Mouse (Mus musculus) macrophage (primary cell): Measurements from ENCODE around the gene Cplx3. TPM values are rescaled to one million over a fixed set of nuclear protein-coding genes. Genes with fewer than 3 reads are reported as not detected.

Experiments used
- H3K27ac ChIP-seq: fragments of 350-480 bp; formaldehyde crosslinking; 2 replicates; pipeline ENCODE4 v1.9.0; 2021
- H3K36me3 ChIP-seq: fragments of 350-480 bp; formaldehyde crosslinking; 2 replicates; pipeline ENCODE4 v1.9.0; 2021; ENCODE audit errors: inconsistent target
- H3K4me3 ChIP-seq: fragments of 350-480 bp; formaldehyde crosslinking; 2 replicates; pipeline ENCODE4 v1.9.0; 2021; ENCODE audit errors: inconsistent target
- H3K79me2 ChIP-seq: fragments of 350-480 bp; formaldehyde crosslinking; 2 replicates; pipeline ENCODE4 v1.9.0; 2021; ENCODE audit errors: inconsistent target
- WGBS: methylation state at CpG from one replicate; pipeline ENCODE4 v1.1.7; 2026; ENCODE audit warnings: inconsistent platforms; ENCODE audit not compliant: missing documents; 5-methylcytosine and 5-hydroxymethylcytosine counted together
- polyA plus RNA-seq: library from polyadenylated mRNA; stranded (reverse); fragments of 250-400 nt; gene quantifications from 3 replicates; pipeline ENCODE4 v1.2.4, GENCODE M21; 2018; ENCODE audit warnings: inconsistent platforms

Gene Cplx3
- polyA plus RNA-seq, 1 experiment from 2014 or later: not detected

DNA sequence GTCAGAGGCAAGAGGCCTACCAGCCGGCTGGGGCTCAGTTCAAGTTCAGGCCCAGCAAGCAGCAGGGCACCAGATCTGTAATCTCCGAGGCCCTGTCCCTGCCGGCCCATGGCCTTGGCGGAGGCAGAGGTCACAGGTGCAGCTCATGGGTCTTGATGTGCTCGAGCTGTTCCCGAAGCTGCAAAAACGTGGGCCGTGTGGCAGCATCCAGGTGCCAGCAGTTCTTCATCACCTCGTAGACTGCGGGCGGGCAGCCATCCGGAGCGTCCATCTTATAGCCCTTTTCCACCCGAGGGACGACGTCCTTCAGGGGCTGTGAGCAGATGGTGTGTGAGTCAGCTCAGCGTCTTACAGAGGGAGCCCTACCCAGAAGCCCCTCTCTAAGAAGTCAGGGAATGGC is 21.1 kb upstream of the Cplx3 start:
- no peak overlapping the region for H3K4me3 ChIP-seq
- WGBS: 97% methylated on average over 17 of the region's 17 CpGs
- H3K27ac ChIP-seq: no peak overlapping the region
- peaks cover 70% of the 10 kb centered on the region for H3K36me3 ChIP-seq
- H3K79me2 ChIP-seq: peaks cover 22% of the 10 kb centered on the region

- peaks cover 57% of the 10 kb centered on the region for H3K36me3 ChIP-seq
These were observed 19.8 kb upstream of the Cplx3 start for GRCm38 (mm10) chr9:57625674-57626500.

GRCm38 (mm10) chr9:57624295-57624694 is 18.2 kb upstream of the Cplx3 start:
- 92% methylated on average over 7 of the region's 7 CpGs for WGBS
- H3K36me3 ChIP-seq: peaks cover 43% of the 10 kb centered on the region
- H3K79me2 ChIP-seq: no peaks in the 10 kb centered on the region; the same call in 1 of the 2 replicates
- no peak overlapping the region for H3K4me3 ChIP-seq
- no peak overlapping the region for H3K27ac ChIP-seq

More at GRCm38 (mm10) chr9:57625674-57626500, 19.8 kb upstream of the Cplx3 start:
- Histone ChIP-seq H3K4me3 (no peak overlapping the region), H3K27ac (no peak overlapping the region), H3K79me2 (peaks cover 9% of the 10 kb centered on the region)
- WGBS: 89% methylated on average over 14 of the region's 15 CpGs

DNA sequence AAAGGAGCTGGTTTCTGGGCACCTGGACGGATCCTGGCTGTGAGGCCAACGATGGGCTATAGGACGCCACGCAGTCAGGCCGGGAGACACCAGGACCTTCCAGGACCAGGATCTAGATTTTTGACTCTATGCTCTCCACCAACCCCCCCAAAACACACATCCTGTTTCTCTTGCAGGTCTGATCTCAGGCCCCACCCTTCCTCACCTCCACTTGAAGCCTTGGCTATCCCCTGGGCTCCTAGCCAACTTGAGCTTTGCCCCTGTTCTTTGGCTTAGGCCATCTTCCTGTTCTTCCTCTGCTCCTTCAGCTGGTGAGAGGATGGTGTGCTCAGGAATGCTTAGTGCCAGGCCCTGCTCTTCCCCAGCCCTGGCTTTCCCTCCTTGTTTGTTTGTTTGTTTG is 14.6 kb upstream of the Cplx3 start, which contains the start of gene Lman1l:
Gene Lman1l (minus strand): TSS at position 101 of the 400 bp plus-strand sequence.
- Histone ChIP-seq H3K27ac (no peak within 1 kb of the TSS), H3K79me2 (no peaks in the 10 kb centered on the region), H3K4me3 (no peak within 1 kb of the TSS), H3K36me3 (peaks cover 7% of the 10 kb centered on the region; the same call in 1 of the 2 replicates)
- WGBS: 91% methylated on average over 5 of the region's 5 CpGs

GRCm38 (mm10) chr9:57618854-57619253 is 12.8 kb upstream of the Cplx3 start:
- H3K36me3 ChIP-seq: no peaks in the 10 kb centered on the region
- H3K79me2 ChIP-seq: no peaks in the 10 kb centered on the region
- no peak overlapping the region for H3K27ac ChIP-seq
- 79% methylated on average over 8 of the region's 8 CpGs for WGBS
- no peak overlapping the region for H3K4me3 ChIP-seq

- H3K79me2 ChIP-seq: no peaks in the 10 kb centered on the region
- H3K4me3 ChIP-seq: no peak overlapping the region
- 60% methylated on average over 6 of the region's 8 CpGs for WGBS
- H3K36me3 ChIP-seq: no peaks in the 10 kb centered on the region
- H3K27ac ChIP-seq: no peak overlapping the region
These were observed 11.6 kb upstream of the Cplx3 start for GRCm38 (mm10) chr9:57617556-57618169.

DNA sequence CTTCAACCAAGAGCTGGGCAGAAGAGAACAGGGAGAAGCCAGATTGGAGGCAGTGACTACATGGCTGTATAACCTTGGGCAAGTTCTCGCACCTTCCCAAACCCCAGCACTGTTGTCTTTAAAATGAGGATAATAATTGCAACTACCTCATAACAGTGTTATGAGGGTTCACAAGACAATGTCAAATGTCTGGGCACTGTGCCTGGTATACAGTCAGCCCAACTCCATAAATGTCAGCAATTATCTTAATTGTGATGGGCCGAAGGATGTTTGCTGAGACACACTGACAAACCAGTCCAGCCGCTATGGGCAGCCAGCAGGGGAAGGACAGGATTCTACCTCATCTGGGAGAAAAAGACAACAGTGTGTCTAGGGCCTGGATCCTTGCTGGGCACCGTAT is 8.7 kb upstream of the Cplx3 start:
- H3K79me2 ChIP-seq: no peaks in the 10 kb centered on the region

DNA sequence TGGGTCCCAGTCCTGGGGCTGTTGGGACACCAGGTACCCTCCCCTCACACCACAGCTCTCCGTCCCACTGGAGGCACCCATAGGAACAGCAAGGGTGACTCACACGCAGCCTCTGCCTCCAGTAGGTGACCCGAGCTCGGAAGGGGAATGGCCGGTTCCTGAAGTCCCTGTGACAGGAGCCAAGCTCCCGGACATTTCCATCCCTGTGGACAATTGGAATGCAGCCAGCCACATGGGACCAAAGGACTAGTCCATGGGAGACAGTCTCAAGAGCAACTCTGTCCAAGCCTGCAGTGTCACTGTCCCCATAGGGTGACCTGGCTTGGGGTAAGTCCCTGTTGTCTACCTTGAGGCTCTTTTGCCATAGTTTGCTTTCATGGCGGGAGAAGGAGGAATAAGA is 7.9 kb upstream of the Cplx3 start:
- Histone ChIP-seq H3K79me2 (no peaks in the 10 kb centered on the region), H3K27ac (no peak overlapping the region), H3K4me3 (no peak overlapping the region), H3K36me3 (no peaks in the 10 kb centered on the region)
- WGBS: 78% methylated on average over 7 of the region's 7 CpGs

More for the DNA sequence above, 8.7 kb upstream of the Cplx3 start:
- Histone ChIP-seq H3K4me3 (no peak overlapping the region), H3K36me3 (no peaks in the 10 kb centered on the region), H3K27ac (no peak overlapping the region)
- 99% methylated on average over 4 of the region's 4 CpGs for WGBS

DNA sequence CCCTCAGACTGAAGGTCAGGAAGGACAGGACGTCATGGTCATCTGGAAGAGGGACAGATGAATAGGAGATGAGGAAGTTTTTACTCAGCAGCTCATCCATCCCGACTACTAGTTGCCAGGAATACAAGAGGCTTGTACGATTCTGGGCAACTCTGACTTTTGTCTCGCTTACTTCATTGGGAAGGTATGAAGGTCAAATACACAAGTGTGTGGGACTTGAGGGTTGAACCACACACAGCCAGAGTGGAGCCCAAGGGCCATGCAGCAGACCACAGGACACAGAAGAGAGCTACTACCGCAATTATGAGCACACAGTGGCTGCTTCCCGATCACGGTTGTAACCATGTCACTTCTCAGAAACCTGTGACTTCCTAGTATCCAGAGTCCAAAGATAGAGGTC is 6.5 kb upstream of the Cplx3 start:
- H3K27ac ChIP-seq: no peak overlapping the region
- H3K4me3 ChIP-seq: no peak overlapping the region
- H3K36me3 ChIP-seq: no peaks in the 10 kb centered on the region
- no peaks in the 10 kb centered on the region for H3K79me2 ChIP-seq
- 78% methylated on average over 7 of the region's 7 CpGs for WGBS

DNA sequence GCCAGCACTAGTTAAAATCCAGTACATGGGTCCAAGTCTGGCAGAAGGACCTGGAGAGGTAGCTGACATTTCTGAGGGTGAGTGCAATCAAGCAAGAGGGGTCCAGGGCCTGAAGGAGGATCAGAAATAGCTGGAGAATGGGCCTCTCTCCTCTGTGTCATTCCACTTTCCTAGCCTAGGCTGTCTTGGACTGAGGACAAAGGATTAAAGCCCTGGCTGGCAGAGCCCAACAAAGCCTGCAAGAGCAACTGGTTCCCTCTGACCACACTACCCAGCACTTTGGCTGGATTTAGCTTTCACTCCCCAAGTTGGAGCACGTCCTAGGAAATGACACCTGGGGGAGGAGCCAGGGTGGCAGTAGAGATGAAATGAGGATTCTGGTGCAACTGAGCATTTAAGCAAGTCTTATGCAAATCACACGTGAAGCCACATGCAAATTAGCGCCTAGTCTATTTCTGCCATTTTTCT is 4.3 kb upstream of the Cplx3 start:
- no peak overlapping the region for H3K27ac ChIP-seq
- no peaks in the 10 kb centered on the region for H3K36me3 ChIP-seq
- H3K4me3 ChIP-seq: no peak overlapping the region
- no peaks in the 10 kb centered on the region for H3K79me2 ChIP-seq
- 50% methylated on average over 3 of the region's 3 CpGs for WGBS

GRCm38 (mm10) chr9:57609803-57610202 is 3.7 kb upstream of the Cplx3 start:
- 61% methylated on average over 3 of the region's 3 CpGs for WGBS
- no peaks in the 10 kb centered on the region for H3K36me3 ChIP-seq

DNA sequence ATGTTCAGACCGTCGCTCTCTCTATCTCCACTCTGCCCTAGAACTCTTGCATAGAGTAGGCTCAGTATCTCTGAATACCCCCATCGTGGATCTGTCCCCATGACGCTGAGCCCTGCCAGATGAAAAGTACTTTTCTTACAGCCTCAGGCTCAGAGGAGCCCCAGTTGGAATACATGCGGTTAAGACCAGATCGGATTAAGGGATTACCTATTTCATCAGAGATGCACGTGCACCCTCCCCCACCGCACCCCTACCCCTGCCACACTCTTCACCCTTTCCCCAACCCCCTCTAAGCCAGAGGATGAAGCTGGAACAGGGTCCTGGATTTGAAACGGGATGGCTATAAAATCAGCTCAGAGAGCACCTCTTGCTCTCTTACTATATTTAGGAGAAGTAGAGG is 578 bp downstream of the Cplx3 start:
- Histone ChIP-seq H3K36me3 (no peaks in the 10 kb centered on the region), H3K79me2 (no peaks in the 10 kb centered on the region), H3K27ac (no peak overlapping the region), H3K4me3 (no peak overlapping the region)
- 25% methylated on average over 9 of the region's 9 CpGs for WGBS

More at GRCm38 (mm10) chr9:57609803-57610202, 3.7 kb upstream of the Cplx3 start:
- Histone ChIP-seq H3K4me3 (no peak overlapping the region), H3K27ac (no peak overlapping the region), H3K79me2 (no peaks in the 10 kb centered on the region)

DNA sequence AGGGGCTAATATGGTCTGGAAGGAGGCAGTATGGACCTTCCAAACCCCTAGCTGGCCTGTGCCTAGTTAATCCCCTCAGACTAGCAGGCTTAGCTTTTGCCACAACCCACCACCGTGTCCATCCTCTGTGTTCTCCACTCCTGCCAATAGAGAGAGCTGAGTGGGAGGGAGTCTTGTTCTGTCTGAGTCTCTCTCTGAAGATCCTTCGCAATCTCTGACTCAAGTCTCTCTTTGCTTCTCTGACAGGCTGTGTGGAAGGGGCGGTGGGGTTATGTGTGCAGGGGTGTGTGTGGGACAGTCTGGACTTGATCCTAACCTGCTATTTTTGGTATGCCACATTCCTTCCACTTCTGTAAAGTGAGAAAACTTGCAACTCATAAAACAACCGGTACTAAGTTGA is 1.2 kb downstream of the Cplx3 start:
- WGBS: 80% methylated on average over 4 of the region's 4 CpGs
- Histone ChIP-seq H3K79me2 (no peaks in the 10 kb centered on the region), H3K4me3 (no peak overlapping the region), H3K27ac (no peak overlapping the region), H3K36me3 (no peaks in the 10 kb centered on the region)

DNA sequence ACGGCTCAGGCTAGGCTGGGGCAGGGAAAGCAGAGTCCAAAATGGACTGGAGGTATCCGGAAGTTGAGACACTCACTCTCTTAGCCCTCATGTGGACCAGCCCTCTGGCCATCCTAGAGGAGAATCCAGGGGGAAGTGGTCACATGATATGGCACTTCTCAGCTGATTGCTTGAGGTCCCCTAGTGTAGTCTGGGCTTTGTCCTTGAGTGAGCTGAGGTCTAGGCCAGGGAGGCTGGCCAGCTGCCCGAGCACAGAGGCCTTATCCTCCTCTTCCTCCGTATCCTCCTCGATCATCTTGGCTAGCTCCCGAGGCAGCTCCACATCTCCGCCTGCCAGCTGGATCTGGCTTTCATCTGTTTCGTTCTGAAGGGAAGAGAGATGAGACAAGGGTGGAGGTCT is 4.0 kb downstream of the Cplx3 start:
- WGBS: 79% methylated on average over 8 of the region's 8 CpGs
- no peaks in the 10 kb centered on the region for H3K79me2 ChIP-seq
- no peak overlapping the region for H3K27ac ChIP-seq
- H3K36me3 ChIP-seq: no peaks in the 10 kb centered on the region
- no peak overlapping the region for H3K4me3 ChIP-seq

DNA sequence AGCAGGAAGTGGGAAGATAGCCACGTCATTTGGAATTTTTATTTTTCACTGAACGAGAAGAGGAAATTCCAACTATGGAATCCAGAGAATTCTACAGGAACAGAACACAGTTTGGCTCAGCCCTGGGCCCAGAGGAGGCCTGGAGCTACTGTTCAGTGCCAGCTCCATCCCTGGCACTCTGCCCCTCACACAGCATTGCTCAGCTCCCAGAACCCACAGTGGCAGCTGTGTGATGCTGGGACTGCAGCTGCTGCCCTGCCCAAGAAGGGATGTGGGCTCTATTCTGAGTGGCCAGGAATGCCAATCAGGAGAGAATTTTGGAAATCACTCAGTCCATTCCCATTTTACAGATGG is 4.8 kb downstream of the Cplx3 start:
- WGBS: 71% methylated on average over 2 of the region's 2 CpGs
- H3K79me2 ChIP-seq: no peaks in the 10 kb centered on the region
- H3K4me3 ChIP-seq: no peak overlapping the region
- H3K27ac ChIP-seq: no peak overlapping the region
- no peaks in the 10 kb centered on the region for H3K36me3 ChIP-seq
